Mouse (Mus musculus): ENCODE results near the gene Trim8.

DNA sequence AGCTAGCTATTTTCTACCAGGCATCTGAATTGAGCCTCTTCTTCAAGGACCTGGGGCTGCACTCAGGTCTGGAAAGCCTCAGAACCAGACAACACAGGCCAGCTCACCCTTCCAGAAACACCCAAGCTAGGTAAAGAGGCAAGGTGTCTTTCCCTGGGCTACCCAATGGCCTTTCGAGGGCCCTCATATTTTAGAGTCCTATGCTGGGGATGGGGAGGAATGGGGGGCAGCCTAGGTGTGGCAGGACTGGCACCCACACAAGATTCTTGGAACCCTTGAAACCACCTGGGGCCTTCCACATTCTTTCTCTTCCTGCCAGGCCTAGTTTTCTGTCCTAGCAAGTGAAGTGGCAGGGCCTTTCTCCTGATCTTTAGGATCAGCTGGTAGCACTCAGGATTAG lies 12.1 kb upstream of the Trim8 start:
- TF ChIP-seq CEBPB (IDR thresholded peaks at IDR 0.05; ENCODE audit: insufficient read depth, poor library complexity, severe bottlenecking) (no peak), MYOG (IDR thresholded peaks at IDR 0.05; ENCODE audit: control insufficient read depth in 1 of 3, insufficient read depth in 1 of 3, insufficient read length in 2 of 3, low read depth in 2 of 3) (no peak), POLR2A (IDR thresholded peaks at IDR 0.05; ENCODE audit: insufficient read length, low read depth) (no peak), POLR2AphosphoS2 (IDR thresholded peaks at IDR 0.05; ENCODE audit: insufficient read length, low read depth) (no peak), REST (IDR thresholded peaks at IDR 0.05; ENCODE audit: insufficient read depth, insufficient read length) (no peak), MAX (IDR thresholded peaks at IDR 0.05; ENCODE audit: low read depth) (no peak), SRF (IDR thresholded peaks at IDR 0.05; ENCODE audit: control insufficient read depth, insufficient read length, low read depth) (no peak), E2F4 (IDR thresholded peaks at IDR 0.05; ENCODE audit: insufficient read depth) (no peak), USF1 (IDR thresholded peaks at IDR 0.05; ENCODE audit: low read depth) (no peak), MYOD1 (IDR thresholded peaks at IDR 0.05; ENCODE audit: control insufficient read depth in 1 of 3, insufficient read length in 2 of 3, low read depth in 2 of 3) (no peak), TCF12 (IDR thresholded peaks at IDR 0.05; ENCODE audit: insufficient read depth, poor library complexity, severe bottlenecking) (no peak), TCF3 (IDR thresholded peaks at IDR 0.05; ENCODE audit: insufficient read length, low read depth) (no peak)
